Mouse (Mus musculus) 3T3-L1 (cell line): ENCODE data around the gene Naa40.

Experiments used
- DNase-seq: peaks from one replicate; pipeline ENCODE4 v3.0.0-alpha.2; 2015; ENCODE audit warnings: low read depth, low spot score

Naa40 gene

DNA sequence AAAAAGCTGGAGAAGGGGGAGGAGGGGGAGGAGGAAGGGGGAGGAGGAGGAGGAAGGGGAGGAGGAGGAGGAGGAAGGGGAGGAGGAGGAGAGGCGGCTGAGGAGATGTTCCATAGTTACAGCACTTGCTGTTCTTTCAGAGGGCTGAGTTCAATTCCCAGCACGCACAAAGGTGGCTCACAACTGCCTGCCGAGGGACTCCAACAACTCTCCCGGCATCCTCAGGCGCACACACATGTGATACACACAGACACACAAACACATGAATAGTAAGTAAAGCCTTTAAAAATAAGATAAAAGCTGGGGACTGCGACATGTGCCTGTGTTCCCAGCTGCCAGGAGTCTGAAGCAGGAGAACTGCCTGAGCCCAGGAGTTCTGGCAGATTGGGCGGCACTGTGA, 59.5 kb downstream of the Naa40 start:
- DNase-seq = no peak

DNA sequence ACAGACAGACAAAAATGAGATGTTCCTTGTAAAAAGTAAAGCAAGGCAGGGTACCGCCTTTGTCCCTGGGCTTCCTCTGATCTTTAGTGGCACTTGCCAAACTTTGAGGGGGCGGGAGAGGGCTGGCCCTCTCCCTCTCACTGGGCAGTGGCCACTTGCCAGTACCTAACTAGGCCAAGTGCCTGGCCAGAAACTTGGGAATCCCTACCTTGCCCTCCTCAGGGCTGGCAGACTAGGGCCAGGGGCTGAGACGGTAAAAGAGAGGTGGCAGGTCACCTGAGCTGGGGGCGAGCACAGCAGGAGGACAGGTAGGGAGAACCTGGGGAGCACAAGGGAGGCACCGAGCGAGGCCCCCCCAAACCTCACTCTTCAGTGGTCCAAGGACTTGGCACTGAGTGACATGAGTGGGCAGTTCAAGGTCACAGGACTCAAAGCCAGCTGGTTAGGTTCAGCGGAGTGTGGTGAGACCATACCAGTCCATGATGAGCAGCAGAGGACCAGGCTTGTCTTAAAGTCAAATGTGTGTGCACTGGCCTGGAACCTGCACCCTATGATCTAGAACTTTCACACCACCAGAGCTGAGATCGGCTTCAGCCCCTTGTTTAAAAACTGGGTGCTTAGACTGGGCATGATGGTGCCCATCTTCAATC, 60.1 kb downstream of the Naa40 start:
- no peak for DNase-seq

DNA sequence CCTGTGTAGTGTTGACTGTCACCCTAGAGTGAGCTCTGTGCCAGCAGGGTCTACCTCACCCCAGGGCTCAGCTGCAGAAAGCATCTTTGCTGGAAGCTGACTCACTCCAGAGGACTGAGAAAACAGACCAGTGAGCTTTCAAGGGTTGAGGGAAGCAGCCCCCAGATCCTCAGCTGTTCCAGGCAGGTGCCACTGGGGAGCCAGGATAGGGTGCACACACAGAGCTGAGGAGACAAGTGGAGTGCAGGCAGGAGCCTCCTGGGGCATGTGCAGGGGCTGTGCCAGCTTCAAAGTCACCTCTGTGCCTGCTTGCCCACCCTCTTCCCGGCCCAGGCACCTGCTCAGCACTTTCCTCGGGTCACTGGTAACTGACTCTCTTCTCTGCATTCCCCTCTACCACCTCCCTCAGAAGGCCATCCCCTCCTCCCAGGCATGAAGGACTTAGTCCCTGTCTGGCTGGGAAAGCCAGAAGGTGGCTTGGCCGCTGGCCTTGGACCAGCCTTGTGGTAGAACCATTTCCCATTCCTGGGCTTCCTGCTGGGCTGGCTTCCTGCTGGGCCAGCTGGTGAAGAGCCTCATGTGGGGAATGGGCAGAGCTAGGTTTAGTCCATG, 62.0 kb downstream of the Naa40 start:
- no peak for DNase-seq

DNA sequence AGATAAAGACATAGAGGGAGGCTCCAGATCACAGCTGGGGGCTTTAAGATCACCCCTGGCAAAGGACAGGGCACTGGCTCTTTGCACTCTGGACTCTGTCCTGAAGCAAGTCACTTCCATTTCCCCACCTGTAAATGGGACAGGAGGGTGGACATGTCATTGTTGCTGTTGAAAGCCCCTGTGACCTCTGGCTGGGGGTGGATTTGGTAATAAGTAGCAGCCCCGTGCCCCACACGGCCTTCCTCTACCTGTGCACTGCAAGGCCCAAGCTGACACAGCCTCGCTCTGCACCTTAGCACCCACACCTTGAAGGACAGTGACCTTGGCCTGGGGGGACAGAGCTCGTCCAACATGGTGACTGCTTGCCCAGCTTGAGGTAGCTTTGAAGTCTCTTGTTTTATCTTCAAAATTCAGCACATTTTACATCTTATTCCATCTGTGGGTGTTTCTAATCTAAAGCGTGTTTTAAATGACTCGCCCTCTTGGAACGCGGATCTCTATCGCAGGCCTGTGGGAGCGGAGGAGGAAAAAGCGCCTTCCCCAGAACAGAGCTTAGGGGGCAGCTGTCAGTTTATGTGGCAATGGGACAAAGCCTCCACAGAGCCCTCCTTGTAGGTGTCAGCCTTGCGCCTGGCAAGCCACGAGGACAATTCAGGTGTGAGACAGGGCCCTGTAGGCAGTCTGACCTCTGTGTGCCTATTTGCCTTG, 63.0 kb downstream of the Naa40 start:
- DNase-seq = no peak

DNA sequence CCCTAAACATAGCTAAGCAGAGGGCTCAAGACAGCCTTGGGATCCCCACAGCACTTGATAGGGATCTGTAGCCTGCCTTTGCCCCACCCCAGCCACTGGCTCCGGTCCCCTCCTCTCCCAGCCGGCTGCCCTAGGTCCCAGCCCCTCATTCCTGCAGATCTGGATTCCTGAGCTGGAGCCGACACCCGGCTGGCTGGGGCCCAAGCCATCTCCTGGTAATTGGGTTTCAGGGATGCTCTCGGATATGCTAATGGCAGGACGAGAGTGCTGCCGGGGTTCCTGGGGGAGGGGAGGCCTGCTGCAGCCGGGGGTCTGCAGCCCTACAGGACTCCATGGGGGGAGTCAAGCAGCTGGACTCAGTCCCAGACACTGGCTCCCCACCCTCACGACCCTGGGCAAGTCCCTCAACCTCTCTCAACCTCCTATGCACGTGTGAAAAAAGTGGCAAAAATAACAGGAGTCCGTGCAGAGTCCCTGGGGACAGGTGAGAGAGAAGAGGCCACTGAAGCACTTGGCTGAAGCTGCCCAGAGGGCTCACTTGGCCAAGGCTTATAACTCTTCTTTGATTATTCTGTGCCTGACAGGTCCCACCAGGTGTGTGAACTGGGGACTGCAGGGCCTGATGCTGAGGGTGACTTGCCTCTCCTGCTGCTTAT, 64.8 kb downstream of the Naa40 start:
- DNase-seq = no peak
